Mouse (Mus musculus): ENCODE data around the gene Rgl2. TPM values are rescaled to one million over a fixed set of nuclear protein-coding genes. Genes with fewer than 3 reads are reported as not detected.
"Not testable (repeated sequence)": the region's sequence is repeated elsewhere in the genome, so short reads cannot be mapped to it uniquely, and the experiment has no call there.

Gene Rgl2
- polyA plus RNA-seq, 1 experiment from 2014 or later: 47.2 TPM

DNA sequence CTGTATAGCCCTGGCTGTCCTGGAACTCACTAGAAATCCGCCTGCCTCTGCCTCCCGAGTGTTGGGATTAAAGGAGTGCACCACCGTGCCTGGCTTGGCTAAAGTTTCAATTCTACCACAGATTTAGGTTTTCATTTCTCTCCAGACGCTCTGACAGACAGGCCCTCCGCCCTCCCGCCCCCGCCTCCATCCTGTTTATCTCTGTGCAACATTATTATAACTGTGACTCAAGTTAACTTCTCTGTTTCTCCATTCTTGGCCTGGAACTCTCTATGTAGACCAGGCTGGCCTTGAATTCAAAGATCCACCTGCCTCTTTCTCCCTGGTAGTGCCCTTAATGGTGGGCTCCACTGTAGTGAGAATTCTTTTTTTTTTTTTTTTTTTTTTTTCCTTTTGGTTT, 26.9 kb upstream of the Rgl2 start:
- Histone ChIP-seq H3K9ac (replicated peaks; ENCODE audit: low read length) (no peak overlapping the region), H3K27ac (replicated peaks; ENCODE audit: low read depth, low read length) (no peak overlapping the region), H3K27me3 (ENCODE audit: control insufficient read depth, insufficient read depth, low read length) (no peaks in the 10 kb centered on the region), H3K4me2 (ENCODE audit: low read length) (no peak overlapping the region), H3K4me3 (replicated peaks; ENCODE audit: low read depth, low read length) (no peak overlapping the region), H3K4me1 (ENCODE audit: control insufficient read depth, insufficient read depth, low read length) (no peaks in the 10 kb centered on the region), H3K36me3 (ENCODE audit: control insufficient read depth, insufficient read depth, low read length) (no peaks in the 10 kb centered on the region), H3K9me3 (ENCODE audit: control insufficient read depth, low read length) (no peaks in the 10 kb centered on the region)
- no peak for DNase-seq
- 89% methylated on average over 7 of the region's 7 CpGs for WGBS
- ATAC-seq (ENCODE audit: low FRiP score, low TSS enrichment): no peak

- H3K36me3 ChIP-seq (ENCODE audit: control insufficient read depth, insufficient read depth, low read length); H3K9ac ChIP-seq (replicated peaks; ENCODE audit: low read length); H3K9me3 ChIP-seq (ENCODE audit: control insufficient read depth, low read length); DNase-seq; H3K27me3 ChIP-seq (ENCODE audit: control insufficient read depth, insufficient read depth, low read length); ATAC-seq (ENCODE audit: low FRiP score, low TSS enrichment); H3K27ac ChIP-seq (replicated peaks; ENCODE audit: low read depth, low read length); H3K4me1 ChIP-seq (ENCODE audit: control insufficient read depth, insufficient read depth, low read length); H3K4me3 ChIP-seq (replicated peaks; ENCODE audit: low read depth, low read length); H3K4me2 ChIP-seq (ENCODE audit: low read length): not testable (repeated sequence)
- WGBS: 76% methylated on average over 6 of the region's 6 CpGs
These were observed 25.3 kb upstream of the Rgl2 start for GRCm38 (mm10) chr17:33903911-33904651.

DNA sequence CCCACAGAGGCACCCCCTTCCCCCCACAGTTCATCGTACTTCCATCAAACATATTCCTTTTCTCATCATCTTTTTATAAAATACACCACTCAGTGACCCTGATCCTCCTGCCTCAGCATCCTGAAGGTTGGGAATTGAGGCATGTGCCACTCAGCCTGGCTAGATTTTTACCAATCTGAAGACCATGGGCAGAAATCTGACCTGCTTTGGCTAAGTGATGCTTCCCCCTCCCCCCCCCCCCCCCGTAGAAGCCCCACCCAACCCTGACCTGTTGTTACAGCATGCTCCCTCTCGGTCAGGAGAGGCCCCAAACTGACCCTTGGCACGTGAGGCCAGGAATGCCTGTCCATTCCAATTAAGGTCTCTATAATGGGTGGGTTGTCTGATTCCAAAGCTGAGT, 24.5 kb upstream of the Rgl2 start, which contains the start of gene Platr17:
Platr17 (plus strand) TSS at position 301 of the 400 bp plus-strand sequence.
- H3K9me3 ChIP-seq (ENCODE audit: control insufficient read depth, low read length); H3K27me3 ChIP-seq (ENCODE audit: control insufficient read depth, insufficient read depth, low read length); H3K4me1 ChIP-seq (ENCODE audit: control insufficient read depth, insufficient read depth, low read length); H3K36me3 ChIP-seq (ENCODE audit: control insufficient read depth, insufficient read depth, low read length); H3K4me2 ChIP-seq (ENCODE audit: low read length); H3K9ac ChIP-seq (replicated peaks; ENCODE audit: low read length); H3K27ac ChIP-seq (replicated peaks; ENCODE audit: low read depth, low read length); H3K4me3 ChIP-seq (replicated peaks; ENCODE audit: low read depth, low read length); ATAC-seq (ENCODE audit: low FRiP score, low TSS enrichment); DNase-seq: not testable (repeated sequence)
- 13% methylated on average over 4 of the region's 4 CpGs for WGBS

GRCm38 (mm10) chr17:33908331-33909076, 20.8 kb upstream of the Rgl2 start:
- DNase-seq (peak; percentile 66), ATAC-seq (ENCODE audit: low FRiP score, low TSS enrichment) (peak; percentile 14)
- under 1% methylated on average over 44 of the region's 44 CpGs for WGBS
- no peaks in the 10 kb centered on the region for H3K9me3 ChIP-seq (ENCODE audit: control insufficient read depth, low read length)
- peak overlapping the region; percentile 76 for H3K4me3 ChIP-seq (replicated peaks; ENCODE audit: low read depth, low read length)
- H3K4me2 ChIP-seq (ENCODE audit: low read length): peak overlapping the region; percentile 93
- H3K27me3 ChIP-seq (ENCODE audit: control insufficient read depth, insufficient read depth, low read length): no peaks in the 10 kb centered on the region
- H3K36me3 ChIP-seq (ENCODE audit: control insufficient read depth, insufficient read depth, low read length): peaks cover 24% of the 10 kb centered on the region
- peak overlapping the region; percentile 81 for H3K9ac ChIP-seq (replicated peaks; ENCODE audit: low read length)
- peak overlapping the region; percentile 93 for H3K27ac ChIP-seq (replicated peaks; ENCODE audit: low read depth, low read length)
- peaks cover 14% of the 10 kb centered on the region for H3K4me1 ChIP-seq (ENCODE audit: control insufficient read depth, insufficient read depth, low read length)

- WGBS: under 1% methylated on average over 68 of the region's 68 CpGs
- Histone ChIP-seq H3K9me3 (ENCODE audit: control insufficient read depth, low read length) (no peaks in the 10 kb centered on the region), H3K9ac (replicated peaks; ENCODE audit: low read length) (peak within 1 kb of the TSS; percentile 81), H3K27me3 (ENCODE audit: control insufficient read depth, insufficient read depth, low read length) (no peaks in the 10 kb centered on the region), H3K27ac (replicated peaks; ENCODE audit: low read depth, low read length) (peak within 1 kb of the TSS; percentile 93), H3K36me3 (ENCODE audit: control insufficient read depth, insufficient read depth, low read length) (peaks cover 31% of the 10 kb centered on the region), H3K4me3 (replicated peaks; ENCODE audit: low read depth, low read length) (peak within 1 kb of the TSS; percentile 76), H3K4me1 (ENCODE audit: control insufficient read depth, insufficient read depth, low read length) (peaks cover 14% of the 10 kb centered on the region), H3K4me2 (ENCODE audit: low read length) (peak within 1 kb of the TSS; percentile 93)
- DNase-seq (peak; percentile 100), ATAC-seq (ENCODE audit: low FRiP score, low TSS enrichment) (peak; percentile 97)
These were observed 20.1 kb upstream of the Rgl2 start, which contains the start of gene Daxx for GRCm38 (mm10) chr17:33909077-33909868. Gene Daxx, plus strand, starts transcription at chr17:33909414.

- Histone ChIP-seq H3K9me3 (ENCODE audit: control insufficient read depth, low read length) (no peaks in the 10 kb centered on the region), H3K9ac (replicated peaks; ENCODE audit: low read length) (peak overlapping the region; percentile 81), H3K4me1 (ENCODE audit: control insufficient read depth, insufficient read depth, low read length) (peaks cover 14% of the 10 kb centered on the region), H3K4me3 (replicated peaks; ENCODE audit: low read depth, low read length) (peak overlapping the region; percentile 76), H3K36me3 (ENCODE audit: control insufficient read depth, insufficient read depth, low read length) (peaks cover 36% of the 10 kb centered on the region), H3K27ac (replicated peaks; ENCODE audit: low read depth, low read length) (peak overlapping the region; percentile 93), H3K27me3 (ENCODE audit: control insufficient read depth, insufficient read depth, low read length) (no peaks in the 10 kb centered on the region), H3K4me2 (ENCODE audit: low read length) (peak overlapping the region; percentile 93)
- WGBS: under 1% methylated on average over 14 of the region's 14 CpGs
- DNase-seq (no peak), ATAC-seq (ENCODE audit: low FRiP score, low TSS enrichment) (peak; percentile 4)
These were observed 19.5 kb upstream of the Rgl2 start for GRCm38 (mm10) chr17:33909869-33910250.

GRCm38 (mm10) chr17:33910346-33911051, 18.8 kb upstream of the Rgl2 start:
- no peak for DNase-seq
- WGBS: 59% methylated on average over 11 of the region's 11 CpGs
- Histone ChIP-seq H3K27ac (replicated peaks; ENCODE audit: low read depth, low read length) (no peak overlapping the region), H3K9ac (replicated peaks; ENCODE audit: low read length) (no peak overlapping the region; the same call in 1 of the 2 replicates), H3K4me2 (ENCODE audit: low read length) (peak overlapping the region; percentile 93), H3K4me3 (replicated peaks; ENCODE audit: low read depth, low read length) (peak overlapping the region; percentile 76), H3K9me3 (ENCODE audit: control insufficient read depth, low read length) (no peaks in the 10 kb centered on the region), H3K4me1 (ENCODE audit: control insufficient read depth, insufficient read depth, low read length) (peaks cover 17% of the 10 kb centered on the region), H3K36me3 (ENCODE audit: control insufficient read depth, insufficient read depth, low read length) (peaks cover 36% of the 10 kb centered on the region), H3K27me3 (ENCODE audit: control insufficient read depth, insufficient read depth, low read length) (no peaks in the 10 kb centered on the region)
- ATAC-seq (ENCODE audit: low FRiP score, low TSS enrichment): no peak
